Mouse (Mus musculus): ENCODE data around the gene Gm20909.
"Not testable (repeated sequence)": the region's sequence is repeated elsewhere in the genome, so short reads cannot be mapped to it uniquely, and the experiment has no call there.

Gm20909 gene

DNA sequence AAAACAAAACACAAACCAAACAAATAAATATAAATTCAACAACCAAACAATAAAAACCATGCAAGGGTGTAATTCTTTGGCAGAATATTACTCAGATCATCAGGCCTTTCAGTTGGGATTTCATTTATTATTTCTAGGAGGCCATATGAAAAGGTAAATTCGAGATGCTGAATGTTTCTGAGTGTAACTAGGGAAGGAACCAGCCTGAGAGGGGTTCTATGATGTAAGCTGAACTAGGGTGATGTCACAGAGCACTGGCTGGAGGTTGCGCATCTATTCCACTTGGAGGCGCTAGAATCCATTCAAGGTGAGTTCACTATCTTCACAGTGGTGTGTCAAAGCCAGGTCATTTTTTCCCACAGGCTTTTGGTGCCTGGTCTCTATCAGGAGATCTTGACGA is at the start of gene Gm20909:
Gene Gm20909, plus strand, starts transcription at position 301 of the 400 bp plus-strand sequence.
- DNase-seq (ENCODE audit: low spot score), result not testable (repeated sequence)
